Mouse (Mus musculus) lung, postnatal 0 days (tissue): ENCODE measurements around the gene Edn2.

ENCODE experiments used
- CTCF ChIP-seq: IDR thresholded peaks from 2 replicates; pipeline ENCODE4 v1.5.1; 2016; ENCODE audit warnings: antibody characterized with exemption, mild to moderate bottlenecking
- EP300 ChIP-seq: IDR thresholded peaks from 2 replicates; pipeline ENCODE4 v1.6.1; 2016; ENCODE audit warnings: antibody characterized with exemption, mild to moderate bottlenecking, control low read depth

GRCm38 (mm10) chr4:120172050-120172684, 11.2 kb downstream of the Edn2 start:
- TF ChIP-seq CTCF, result no peak
- no peak for TF ChIP-seq EP300
